Mouse (Mus musculus): ENCODE results near the gene Ier5. TPM values are rescaled to one million over a fixed set of nuclear protein-coding genes. Genes with fewer than 3 reads are reported as not detected.
A peak's percentile ranks its signal among the peaks of the same experiment; 100 is the strongest.

The Ier5 gene
- polyA plus RNA-seq, 1 experiment from 2014 or later: 4.9 TPM

- H3K36me3 ChIP-seq (ENCODE audit: control insufficient read depth, insufficient read depth, low read length): no peaks in the 10 kb centered on the region
- H3K27me3 ChIP-seq (ENCODE audit: control insufficient read depth, insufficient read depth, low read depth, low read length): no peaks in the 10 kb centered on the region
- H3K4me1 ChIP-seq (ENCODE audit: control insufficient read depth, insufficient read depth, low read length): peaks cover 50% of the 10 kb centered on the region
- H3K9ac ChIP-seq (ENCODE audit: low read depth, low read length): no peak overlapping the region
- no peak overlapping the region for H3K27ac ChIP-seq (ENCODE audit: low read length)
- no peak overlapping the region for H3K4me2 ChIP-seq (ENCODE audit: low read length)
- ATAC-seq: no peak
- H3K4me3 ChIP-seq (ENCODE audit: low read depth, low read length): no peak overlapping the region
- WGBS: 44% methylated on average over 9 of the region's 9 CpGs
- no peaks in the 10 kb centered on the region for H3K9me3 ChIP-seq (replicated peaks; ENCODE audit: control insufficient read depth, low read length, poor library complexity, severe bottlenecking)
Observed at GRCm38 (mm10) chr1:155093971-155094707, 5.3 kb downstream of the Ier5 start.

- no peaks in the 10 kb centered on the region for H3K9me3 ChIP-seq (replicated peaks; ENCODE audit: control insufficient read depth, low read length, poor library complexity, severe bottlenecking)
- 0 out of 2 replicates have a peak, but pooled peaks have one; percentile 18 for ATAC-seq
- 27% methylated on average over 4 of the region's 4 CpGs for WGBS
- H3K27ac ChIP-seq (ENCODE audit: low read length): 0 out of 2 replicates have a peak overlapping the region, but pooled peaks have one; percentile 15
- H3K27me3 ChIP-seq (ENCODE audit: control insufficient read depth, insufficient read depth, low read depth, low read length): no peaks in the 10 kb centered on the region
- no peak overlapping the region for H3K9ac ChIP-seq (ENCODE audit: low read depth, low read length)
- no peak overlapping the region for H3K4me3 ChIP-seq (ENCODE audit: low read depth, low read length)
- H3K4me2 ChIP-seq (ENCODE audit: low read length): no peak overlapping the region
- H3K4me1 ChIP-seq (ENCODE audit: control insufficient read depth, insufficient read depth, low read length): peaks cover 50% of the 10 kb centered on the region
- no peaks in the 10 kb centered on the region for H3K36me3 ChIP-seq (ENCODE audit: control insufficient read depth, insufficient read depth, low read length)
Observed at GRCm38 (mm10) chr1:155093145-155093791, 6.2 kb downstream of the Ier5 start.

GRCm38 (mm10) chr1:155091842-155092800 lies 7.3 kb downstream of the Ier5 start:
- 18% methylated on average over 14 of the region's 14 CpGs for WGBS
- H3K27ac ChIP-seq (ENCODE audit: low read length): peak overlapping the region; percentile 13; the same call in 1 of the 2 replicates
- peaks cover 43% of the 10 kb centered on the region for H3K4me1 ChIP-seq (ENCODE audit: control insufficient read depth, insufficient read depth, low read length)
- H3K4me3 ChIP-seq (ENCODE audit: low read depth, low read length): no peak overlapping the region
- H3K27me3 ChIP-seq (ENCODE audit: control insufficient read depth, insufficient read depth, low read depth, low read length): no peaks in the 10 kb centered on the region
- ATAC-seq: peak; percentile 67
- no peak overlapping the region for H3K4me2 ChIP-seq (ENCODE audit: low read length)
- no peaks in the 10 kb centered on the region for H3K36me3 ChIP-seq (ENCODE audit: control insufficient read depth, insufficient read depth, low read length)
- no peak overlapping the region for H3K9ac ChIP-seq (ENCODE audit: low read depth, low read length)
- H3K9me3 ChIP-seq (replicated peaks; ENCODE audit: control insufficient read depth, low read length, poor library complexity, severe bottlenecking): no peaks in the 10 kb centered on the region

GRCm38 (mm10) chr1:155091374-155091841 lies 8.0 kb downstream of the Ier5 start:
- Histone ChIP-seq H3K4me1 (ENCODE audit: control insufficient read depth, insufficient read depth, low read length) (peaks cover 46% of the 10 kb centered on the region), H3K27ac (ENCODE audit: low read length) (no peak overlapping the region), H3K9me3 (replicated peaks; ENCODE audit: control insufficient read depth, low read length, poor library complexity, severe bottlenecking) (no peaks in the 10 kb centered on the region), H3K9ac (ENCODE audit: low read depth, low read length) (no peak overlapping the region), H3K4me2 (ENCODE audit: low read length) (no peak overlapping the region), H3K4me3 (ENCODE audit: low read depth, low read length) (no peak overlapping the region), H3K36me3 (ENCODE audit: control insufficient read depth, insufficient read depth, low read length) (no peaks in the 10 kb centered on the region), H3K27me3 (ENCODE audit: control insufficient read depth, insufficient read depth, low read depth, low read length) (no peaks in the 10 kb centered on the region)
- 73% methylated on average over 7 of the region's 7 CpGs for WGBS
- no peak for ATAC-seq

- H3K9me3 ChIP-seq (replicated peaks; ENCODE audit: control insufficient read depth, low read length, poor library complexity, severe bottlenecking): no peaks in the 10 kb centered on the region
- H3K27ac ChIP-seq (ENCODE audit: low read length): no peak overlapping the region
- peaks cover 50% of the 10 kb centered on the region for H3K4me1 ChIP-seq (ENCODE audit: control insufficient read depth, insufficient read depth, low read length)
- H3K4me3 ChIP-seq (ENCODE audit: low read depth, low read length): no peak overlapping the region
- WGBS: 94% methylated on average over 1 of the region's 1 CpGs
- no peaks in the 10 kb centered on the region for H3K27me3 ChIP-seq (ENCODE audit: control insufficient read depth, insufficient read depth, low read depth, low read length)
- no peak overlapping the region for H3K4me2 ChIP-seq (ENCODE audit: low read length)
- no peak overlapping the region for H3K9ac ChIP-seq (ENCODE audit: low read depth, low read length)
- H3K36me3 ChIP-seq (ENCODE audit: control insufficient read depth, insufficient read depth, low read length): no peaks in the 10 kb centered on the region
- no peak for ATAC-seq
Observed at GRCm38 (mm10) chr1:155090736-155091135, 8.7 kb downstream of the Ier5 start.

GRCm38 (mm10) chr1:155090327-155090726 lies 9.1 kb downstream of the Ier5 start:
- Histone ChIP-seq H3K4me3 (ENCODE audit: low read depth, low read length) (no peak overlapping the region), H3K9me3 (replicated peaks; ENCODE audit: control insufficient read depth, low read length, poor library complexity, severe bottlenecking) (no peaks in the 10 kb centered on the region), H3K27ac (ENCODE audit: low read length) (no peak overlapping the region), H3K4me1 (ENCODE audit: control insufficient read depth, insufficient read depth, low read length) (peaks cover 54% of the 10 kb centered on the region), H3K27me3 (ENCODE audit: control insufficient read depth, insufficient read depth, low read depth, low read length) (no peaks in the 10 kb centered on the region), H3K36me3 (ENCODE audit: control insufficient read depth, insufficient read depth, low read length) (no peaks in the 10 kb centered on the region), H3K4me2 (ENCODE audit: low read length) (no peak overlapping the region), H3K9ac (ENCODE audit: low read depth, low read length) (no peak overlapping the region)
- 94% methylated on average over 7 of the region's 7 CpGs for WGBS
- ATAC-seq: no peak

- Histone ChIP-seq H3K36me3 (ENCODE audit: control insufficient read depth, insufficient read depth, low read length) (no peaks in the 10 kb centered on the region), H3K4me3 (ENCODE audit: low read depth, low read length) (no peak overlapping the region), H3K4me2 (ENCODE audit: low read length) (no peak overlapping the region), H3K27me3 (ENCODE audit: control insufficient read depth, insufficient read depth, low read depth, low read length) (no peaks in the 10 kb centered on the region), H3K9me3 (replicated peaks; ENCODE audit: control insufficient read depth, low read length, poor library complexity, severe bottlenecking) (no peaks in the 10 kb centered on the region), H3K9ac (ENCODE audit: low read depth, low read length) (no peak overlapping the region), H3K4me1 (ENCODE audit: control insufficient read depth, insufficient read depth, low read length) (peaks cover 59% of the 10 kb centered on the region), H3K27ac (ENCODE audit: low read length) (no peak overlapping the region)
- 69% methylated on average over 16 of the region's 16 CpGs for WGBS
- no peak for ATAC-seq
Observed at GRCm38 (mm10) chr1:155088847-155089603, 10.4 kb downstream of the Ier5 start.

GRCm38 (mm10) chr1:155088046-155088445 lies 11.4 kb downstream of the Ier5 start:
- Histone ChIP-seq H3K27me3 (ENCODE audit: control insufficient read depth, insufficient read depth, low read depth, low read length) (no peaks in the 10 kb centered on the region), H3K9ac (ENCODE audit: low read depth, low read length) (no peak overlapping the region), H3K9me3 (replicated peaks; ENCODE audit: control insufficient read depth, low read length, poor library complexity, severe bottlenecking) (no peaks in the 10 kb centered on the region), H3K36me3 (ENCODE audit: control insufficient read depth, insufficient read depth, low read length) (no peaks in the 10 kb centered on the region), H3K4me3 (ENCODE audit: low read depth, low read length) (no peak overlapping the region), H3K4me1 (ENCODE audit: control insufficient read depth, insufficient read depth, low read length) (peaks cover 55% of the 10 kb centered on the region), H3K4me2 (ENCODE audit: low read length) (no peak overlapping the region), H3K27ac (ENCODE audit: low read length) (no peak overlapping the region)
- no peak for ATAC-seq
- WGBS: 92% methylated on average over 4 of the region's 4 CpGs
